Mouse (Mus musculus) small intestine, adult 2 months (tissue): ENCODE data around the gene Nmt1.

Experiments
- CTCF ChIP-seq: fragments of 200-500 bp; IDR thresholded peaks from 2 replicates; pipeline ENCODE4 v1.5.1; 2012; ENCODE audit warnings: low read depth, mild to moderate bottlenecking, control low read depth, inconsistent platforms, low read length, moderate library complexity, mixed read lengths; ENCODE audit not compliant: insufficient replicate concordance, insufficient read length; ENCODE audit errors: extremely low read depth
- POLR2A ChIP-seq: fragments of 200-500 bp; IDR thresholded peaks from 2 replicates; pipeline ENCODE4 v1.6.1; 2012; ENCODE audit warnings: low read depth, mild to moderate bottlenecking, control low read depth, inconsistent platforms, low read length, moderate library complexity

DNA sequence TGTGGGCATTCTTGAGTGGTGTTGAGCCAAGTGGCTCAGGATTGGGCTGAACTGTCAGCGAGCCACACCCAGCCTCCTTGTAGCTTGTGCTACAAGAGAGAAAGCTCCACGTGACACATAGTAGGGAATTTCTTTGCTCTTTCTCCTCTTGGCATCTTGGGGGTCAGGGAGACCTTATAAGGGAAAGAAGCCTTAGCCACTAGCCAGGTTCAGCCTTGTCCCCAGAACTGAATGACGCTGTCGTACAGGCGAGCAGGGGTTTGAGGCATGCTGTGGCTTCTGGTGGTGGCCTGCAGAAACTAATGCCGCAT lies 39.0 kb downstream of the Nmt1 start:
- TF ChIP-seq POLR2A (no peak), CTCF (no peak)
